ENCODE assay signal across 8 mouse cellular contexts in genomic region chr14:33913727-33914126, GRCm38 (mm10). TPM values are rescaled to one million over a fixed set of nuclear protein-coding genes. Genes with fewer than 3 reads are reported as not detected.
A peak's percentile ranks its signal among the peaks of the same experiment; 100 is the strongest.
DNase-seq lines count a peak whose midpoint lies in the region; ATAC-seq and TF ChIP-seq lines count a peak whose summit lies in the region.

No protein-coding gene starts in this region.

- no peak for TF ChIP-seq EP300 in heart, postnatal 0 days (IDR thresholded peaks at IDR 0.05; ENCODE audit: low read depth)
- TF ChIP-seq EP300 in stomach, postnatal 0 days (optimal IDR thresholded peaks at IDR 0.05): no peak

- peaks cover 32% of the 10 kb centered on the region for H3K27me3 ChIP-seq in heart, embryonic 12.5 days (replicated peaks)
- peaks cover 6% of the 10 kb centered on the region; the same call in 1 of the 2 replicates for H3K27me3 ChIP-seq in heart, postnatal 0 days (ENCODE audit: control insufficient read depth, insufficient read depth, low read length)
- peaks cover 19% of the 10 kb centered on the region for H3K27me3 ChIP-seq in limb, embryonic 10.5 days (ENCODE audit: low read depth, poor library complexity, severe bottlenecking)
- H3K27me3 ChIP-seq in stomach, postnatal 0 days (ENCODE audit: control insufficient read depth, insufficient read depth, low read length): no peaks in the 10 kb centered on the region

- 20% methylated on average over 3 of the region's 3 CpGs for WGBS in heart, embryonic 12.5 days
- WGBS in heart, postnatal 0 days: 34% methylated on average over 3 of the region's 3 CpGs
- 28% methylated on average over 3 of the region's 3 CpGs for WGBS in limb, embryonic 10.5 days
- WGBS in stomach, postnatal 0 days: 39% methylated on average over 3 of the region's 3 CpGs

- no peak for ATAC-seq in heart, embryonic 12.5 days (ENCODE audit: insufficient number of reproducible peaks, low FRiP score)
- ATAC-seq in heart, postnatal 0 days (ENCODE audit: insufficient read depth, low read depth): peak; percentile 41; the same call in 1 of the 2 replicates
- ATAC-seq in stomach, postnatal 0 days (ENCODE audit: low FRiP score, low TSS enrichment): no peak
- ATAC-seq in megakaryocyte, adult 5-6 weeks (ENCODE audit: poor library complexity, severe bottlenecking): no peak

- no peak overlapping the region for H3K4me3 ChIP-seq in heart, embryonic 12.5 days
- H3K4me3 ChIP-seq in heart, postnatal 0 days (ENCODE audit: low read depth, low read length): no peak overlapping the region
- no peak overlapping the region for H3K4me3 ChIP-seq in limb, embryonic 10.5 days
- H3K4me3 ChIP-seq in stomach, postnatal 0 days (ENCODE audit: low read depth, low read length): no peak overlapping the region

- no peaks in the 10 kb centered on the region for H3K36me3 ChIP-seq in heart, embryonic 12.5 days
- no peaks in the 10 kb centered on the region for H3K36me3 ChIP-seq in heart, postnatal 0 days (replicated peaks; ENCODE audit: control insufficient read depth, insufficient read depth, low read length)
- H3K36me3 ChIP-seq in limb, embryonic 10.5 days: no peaks in the 10 kb centered on the region
- no peaks in the 10 kb centered on the region for H3K36me3 ChIP-seq in stomach, postnatal 0 days (ENCODE audit: control insufficient read depth, insufficient read depth, low read length)

- H3K27ac ChIP-seq in heart, embryonic 12.5 days (ENCODE audit: poor library complexity, severe bottlenecking): no peak overlapping the region
- H3K27ac ChIP-seq in heart, postnatal 0 days (ENCODE audit: low read depth): no peak overlapping the region
- H3K27ac ChIP-seq in limb, embryonic 10.5 days: no peak overlapping the region
- H3K27ac ChIP-seq in stomach, postnatal 0 days (replicated peaks): no peak overlapping the region

- no peaks in the 10 kb centered on the region for H3K9me3 ChIP-seq in heart, embryonic 12.5 days (replicated peaks)
- H3K9me3 ChIP-seq in heart, postnatal 0 days (replicated peaks; ENCODE audit: control insufficient read depth, low read length): no peaks in the 10 kb centered on the region
- H3K9me3 ChIP-seq in limb, embryonic 10.5 days (replicated peaks): no peaks in the 10 kb centered on the region
- H3K9me3 ChIP-seq in stomach, postnatal 0 days (ENCODE audit: control insufficient read depth, low read length): no peaks in the 10 kb centered on the region

- no peak overlapping the region for H3K9ac ChIP-seq in heart, embryonic 12.5 days
- H3K9ac ChIP-seq in heart, postnatal 0 days (replicated peaks; ENCODE audit: low read depth, low read length): no peak overlapping the region
- H3K9ac ChIP-seq in stomach, postnatal 0 days (ENCODE audit: low read length): no peak overlapping the region

- no peaks in the 10 kb centered on the region for H3K4me1 ChIP-seq in heart, embryonic 12.5 days (replicated peaks)
- H3K4me1 ChIP-seq in heart, postnatal 0 days (ENCODE audit: control insufficient read depth, insufficient read depth): no peaks in the 10 kb centered on the region
- peaks cover 5% of the 10 kb centered on the region for H3K4me1 ChIP-seq in limb, embryonic 10.5 days
- no peaks in the 10 kb centered on the region for H3K4me1 ChIP-seq in stomach, postnatal 0 days (replicated peaks; ENCODE audit: control insufficient read depth, insufficient read depth)

- no peak overlapping the region for H3K4me2 ChIP-seq in heart, embryonic 12.5 days
- H3K4me2 ChIP-seq in heart, postnatal 0 days (ENCODE audit: low read depth, low read length): no peak overlapping the region
- H3K4me2 ChIP-seq in stomach, postnatal 0 days (replicated peaks; ENCODE audit: low read depth): no peak overlapping the region

- peak; percentile 96 for DNase-seq in heart, adult 11 months
- DNase-seq in urinary bladder, postnatal 25 days (ENCODE audit: low spot score): peak; percentile 41
- DNase-seq in urinary bladder, adult 18-20 months (ENCODE audit: low spot score in 2 of 2): no peak
- DNase-seq in heart, postnatal 0 days (ENCODE audit: low spot score): peak; percentile 20
- peak; percentile 51 for DNase-seq in limb, embryonic 10.5 days (ENCODE audit: low spot score)
- DNase-seq in stomach, postnatal 0 days (ENCODE audit: low spot score): peak; percentile 57

- TF ChIP-seq CTCF in heart, postnatal 0 days (IDR thresholded peaks at IDR 0.05; ENCODE audit: low read depth): peak; percentile 58
- TF ChIP-seq CTCF in stomach, postnatal 0 days (IDR thresholded peaks at IDR 0.05; ENCODE audit: low read depth): peak; percentile 76

RNA-seq across cellular contexts. Expression of gene Gdf10, which starts 9.7 kb away (rescaled TPM):
- polyA plus RNA-seq in heart, embryonic 12.5 days (2016; fragmentation: Nextera tagmentation; extraction: Ambion mirVana): 1.3 and 1.5 TPM in 2 replicates
- 1.1 and 2.2 TPM in 2 replicates for total RNA-seq in heart, postnatal 0 days (2014; rRNA removed; ENCODE audit: low replicate concordance)
- polyA plus RNA-seq in heart, postnatal 0 days (2015; fragmentation: Nextera tagmentation; extraction: Ambion mirVana): 1.6 and 2.3 TPM in 2 replicates
- polyA plus RNA-seq in limb, embryonic 10.5 days (2016; fragmentation: Nextera tagmentation; extraction: Ambion mirVana): 1.1 and 2.8 TPM in 2 replicates
- 2.0 and 2.2 TPM in 2 replicates for polyA plus RNA-seq in stomach, postnatal 0 days (2015; fragmentation: Nextera tagmentation; extraction: Ambion mirVana)
- total RNA-seq in megakaryocyte, adult 5-6 weeks (2015): not detected in 2 replicates
- not detected in 2 replicates for total RNA-seq in megakaryocyte, adult 5-6 weeks (2017)

RNA-seq across cellular contexts. Expression of gene Gdf2, which starts 27.1 kb away (rescaled TPM):
- 0.46 and 0.80 TPM in 2 replicates for polyA plus RNA-seq in heart, embryonic 12.5 days (2016; fragmentation: Nextera tagmentation; extraction: Ambion mirVana)
- total RNA-seq in heart, postnatal 0 days (2014; rRNA removed; ENCODE audit: low replicate concordance): 0.12 and 3.0 TPM in 2 replicates
- 0.25 and 0.27 TPM in 2 replicates for polyA plus RNA-seq in heart, postnatal 0 days (2015; fragmentation: Nextera tagmentation; extraction: Ambion mirVana)
- polyA plus RNA-seq in limb, embryonic 10.5 days (2016; fragmentation: Nextera tagmentation; extraction: Ambion mirVana): 0.09 TPM in 1 of 2 replicates, not detected in the other
- polyA plus RNA-seq in stomach, postnatal 0 days (2015; fragmentation: Nextera tagmentation; extraction: Ambion mirVana): 0.02 and 0.07 TPM in 2 replicates
- total RNA-seq in megakaryocyte, adult 5-6 weeks (2015): not detected in 2 replicates
- total RNA-seq in megakaryocyte, adult 5-6 weeks (2017): not detected in 2 replicates

RNA-seq across cellular contexts. Expression of gene Rbp3, which starts 40.1 kb away (rescaled TPM):
- 0.14 and 0.36 TPM in 2 replicates for polyA plus RNA-seq in heart, embryonic 12.5 days (2016; fragmentation: Nextera tagmentation; extraction: Ambion mirVana)
- total RNA-seq in heart, postnatal 0 days (2014; rRNA removed; ENCODE audit: low replicate concordance): not detected in 2 replicates
- polyA plus RNA-seq in heart, postnatal 0 days (2015; fragmentation: Nextera tagmentation; extraction: Ambion mirVana): not detected in 2 replicates
- polyA plus RNA-seq in limb, embryonic 10.5 days (2016; fragmentation: Nextera tagmentation; extraction: Ambion mirVana): not detected in 2 replicates
- polyA plus RNA-seq in stomach, postnatal 0 days (2015; fragmentation: Nextera tagmentation; extraction: Ambion mirVana): 0.01 TPM in 1 of 2 replicates, not detected in the other
- not detected in 2 replicates for total RNA-seq in megakaryocyte, adult 5-6 weeks (2015)
- not detected in 2 replicates for total RNA-seq in megakaryocyte, adult 5-6 weeks (2017)

Comparison
In these comparisons a context has a peak if more than half of its experiments do, and no peak if none do; other contexts are left out.
1. DNase-seq: peak in heart, adult 11 months (single experiment), urinary bladder, postnatal 25 days (single experiment), heart, postnatal 0 days (single experiment), limb, embryonic 10.5 days (single experiment) and stomach, postnatal 0 days (single experiment); none in urinary bladder, adult 18-20 months (0 of 2).